Mouse (Mus musculus) small intestine, adult 10 weeks (tissue): ENCODE data around the gene Gm21861. TPM values are rescaled to one million over a fixed set of nuclear protein-coding genes. Genes with fewer than 3 reads are reported as not detected.

Experiments used
- polyA plus RNA-seq: library from polyadenylated mRNA; stranded (reverse); fragments of 350-450 nt; fragmentation: Illumina TruSeq; extraction: RNeasy Lipid Tissue Mini Kit (QIAGEN cat#74804); gene quantifications from one replicate; pipeline ENCODE4 v1.2.3, GENCODE M21; 2014; ENCODE audit warnings: low replicate concordance

Gm21861 gene
- polyA plus RNA-seq, result not detected

DNA sequence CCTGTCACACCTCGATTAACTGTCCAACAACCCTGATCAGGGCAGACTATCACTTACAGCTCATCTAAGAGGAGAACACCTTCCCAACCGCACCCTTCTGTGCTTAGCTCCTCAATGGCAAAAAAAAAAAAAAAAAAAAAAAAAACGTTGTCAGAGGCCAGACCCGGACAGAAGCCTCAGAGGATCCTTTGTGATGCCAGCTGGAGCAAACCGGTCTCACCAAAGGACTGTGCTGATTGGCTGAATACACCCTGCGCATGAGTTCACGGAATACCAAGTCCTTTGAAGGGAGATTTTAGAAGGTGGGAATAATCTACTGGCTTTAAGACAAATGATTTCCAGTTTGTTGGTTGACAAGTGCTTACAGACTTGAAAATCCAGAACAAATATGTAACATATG, at the start of gene Gm21861:
Gm21861 (minus strand) TSS at position 101 of the 400 bp plus-strand sequence.

